Mouse (Mus musculus) lung, adult 2 months (tissue): ENCODE measurements around the gene Dgkq.

Experiments used
- CTCF ChIP-seq: fragments of 200-500 bp; IDR thresholded peaks from 2 replicates; pipeline ENCODE4 v1.5.1; 2011; ENCODE audit warnings: mild to moderate bottlenecking, low read length, control low read depth; ENCODE audit not compliant: insufficient read depth
- POLR2A ChIP-seq: fragments of 200-500 bp; IDR thresholded peaks from 2 replicates; pipeline ENCODE4 v1.6.1; 2011; ENCODE audit warnings: low read depth, mild to moderate bottlenecking, control low read depth, low read length, borderline replicate concordance; ENCODE audit errors: extremely low read depth

DNA sequence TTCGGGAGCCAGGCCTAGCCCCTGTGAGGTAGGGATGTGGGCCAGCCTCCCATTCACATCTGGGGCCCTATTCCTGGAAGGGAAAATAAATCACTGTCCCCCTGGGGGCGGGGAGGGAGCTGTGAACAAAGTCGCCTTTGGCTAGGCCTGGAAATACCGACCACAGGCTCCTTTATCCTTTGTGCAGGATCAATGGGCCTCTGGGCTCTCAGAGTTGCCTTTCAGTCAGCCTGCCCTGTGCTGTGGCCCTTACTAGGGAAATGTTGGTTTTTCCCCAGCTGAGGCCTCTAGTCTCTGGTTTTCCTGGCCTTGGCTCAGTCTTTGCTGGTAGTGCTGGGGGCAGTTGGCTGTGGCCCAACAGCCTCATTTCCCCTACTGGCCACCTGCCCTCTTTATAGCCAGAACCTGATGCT, 27.9 kb upstream of the Dgkq start:
- TF ChIP-seq CTCF (no peak), POLR2A (no peak)
